Mouse (Mus musculus) E14TG2a.4 (cell line): ENCODE measurements around the gene Pakap.

ENCODE experiments used
- CTCF ChIP-seq: conservative IDR thresholded peaks from 2 replicates; pipeline ENCODE4 v1.5.1; 2014; ENCODE audit warnings: low read length
- NANOG ChIP-seq: IDR thresholded peaks from 2 replicates; pipeline ENCODE4 v1.6.1; 2014; ENCODE audit warnings: borderline replicate concordance, low read length, mixed read lengths
- POU5F1 ChIP-seq: IDR thresholded peaks from 2 replicates; pipeline ENCODE4 v1.6.1; 2014; ENCODE audit warnings: low read length, borderline replicate concordance

DNA sequence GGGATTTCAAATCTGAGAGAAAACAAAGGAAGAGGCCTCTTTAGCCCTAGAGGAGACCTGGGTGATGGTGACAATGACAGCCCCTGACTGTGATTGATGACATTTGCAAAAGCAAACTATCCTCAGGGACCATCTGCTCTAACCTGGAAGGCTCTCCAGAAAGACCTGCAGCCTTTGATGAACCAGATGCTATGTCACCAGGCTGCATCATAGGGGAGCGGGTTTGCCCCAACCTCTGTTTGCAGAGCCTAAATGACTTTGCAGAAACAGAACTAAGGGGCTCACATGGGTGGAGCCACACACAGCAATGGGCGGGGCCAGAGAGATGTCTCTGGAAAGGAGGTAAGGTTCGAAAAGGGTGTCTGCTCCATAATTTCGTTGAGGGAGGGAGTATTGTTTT, 265.1 kb downstream of the Pakap start:
- no peak for TF ChIP-seq CTCF
- no peak for TF ChIP-seq POU5F1
- TF ChIP-seq NANOG, result no peak
